Mouse (Mus musculus): ENCODE results near the gene D130043K22Rik. TPM values are rescaled to one million over a fixed set of nuclear protein-coding genes. Genes with fewer than 3 reads are reported as not detected.
A peak's percentile ranks its signal among the peaks of the same experiment; 100 is the strongest.

D130043K22Rik gene
- polyA plus RNA-seq, 1 experiment from 2014 or later = 0.58 TPM

DNA sequence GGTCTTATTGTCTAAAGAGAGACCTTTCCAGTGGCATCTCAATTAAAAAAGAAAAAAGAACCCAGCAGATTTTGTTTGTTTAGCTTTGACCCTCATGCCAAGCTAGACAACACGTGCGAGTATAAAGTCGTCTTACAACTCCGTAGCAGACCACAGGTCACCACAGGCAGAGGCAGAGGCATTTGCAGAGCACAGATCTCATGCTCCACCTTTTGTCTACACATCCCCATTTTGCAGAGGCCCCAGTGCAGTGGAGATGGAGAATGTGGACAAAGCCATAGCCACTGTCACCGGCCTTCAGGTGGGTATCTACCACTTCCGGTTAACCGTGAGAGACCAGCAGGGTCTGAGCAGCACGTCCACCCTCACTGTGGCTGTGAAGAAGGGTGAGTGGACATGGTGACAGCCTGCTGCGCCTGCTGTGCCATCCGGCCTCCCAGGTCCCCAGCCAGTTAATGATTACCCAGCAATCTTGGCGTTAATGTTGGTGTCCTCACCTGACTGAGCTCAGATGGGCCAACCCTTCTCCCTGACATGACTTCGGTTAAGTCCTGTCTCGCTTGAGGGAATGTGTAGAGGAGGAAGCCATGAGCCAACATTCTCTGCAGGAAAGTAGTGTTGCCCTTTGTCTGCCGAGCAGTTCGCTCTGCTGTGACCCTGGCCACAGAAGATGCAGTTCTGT, 34.6 kb downstream of the D130043K22Rik start:
- Histone ChIP-seq H3K4me2 (replicated peaks; ENCODE audit: low read depth) (no peak overlapping the region), H3K27me3 (ENCODE audit: control insufficient read depth, insufficient read depth, low read length) (no peaks in the 10 kb centered on the region), H3K4me3 (ENCODE audit: low read depth, low read length) (no peak overlapping the region), H3K36me3 (ENCODE audit: control insufficient read depth, insufficient read depth, low read length) (no peaks in the 10 kb centered on the region), H3K27ac (replicated peaks) (no peak overlapping the region), H3K4me1 (replicated peaks; ENCODE audit: control insufficient read depth, insufficient read depth) (no peaks in the 10 kb centered on the region), H3K9me3 (ENCODE audit: control insufficient read depth, low read length) (no peaks in the 10 kb centered on the region), H3K9ac (ENCODE audit: low read length) (no peak overlapping the region)
- no peak for TF ChIP-seq EP300 (optimal IDR thresholded peaks at IDR 0.05)
- no peak for TF ChIP-seq CTCF (IDR thresholded peaks at IDR 0.05; ENCODE audit: low read depth)
- DNase-seq (ENCODE audit: low spot score) = peak; percentile 45
- peak; percentile 63 for ATAC-seq (ENCODE audit: low FRiP score, low TSS enrichment)
- 70% methylated on average over 15 of the region's 15 CpGs for WGBS

DNA sequence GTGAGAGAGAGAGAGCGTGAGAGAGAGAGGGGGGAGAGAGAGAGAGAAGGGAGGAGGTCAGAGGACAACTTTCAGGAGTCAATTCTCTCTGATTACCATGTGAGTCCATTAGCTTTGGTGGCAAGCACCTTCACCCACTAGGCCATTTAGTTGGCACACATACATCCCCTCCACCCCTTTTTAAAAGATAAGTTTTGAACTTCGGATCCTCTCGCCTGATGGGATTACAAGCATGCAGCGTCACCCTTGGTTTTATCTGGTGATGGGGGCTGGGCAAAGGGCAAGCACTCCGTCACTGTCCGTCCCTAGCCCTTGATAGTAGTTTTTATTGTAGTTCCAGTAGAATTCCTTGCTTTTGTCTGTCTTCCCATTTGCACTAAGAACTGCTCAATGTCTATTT, 35.3 kb downstream of the D130043K22Rik start:
- TF ChIP-seq EP300 (optimal IDR thresholded peaks at IDR 0.05) (no peak), CTCF (IDR thresholded peaks at IDR 0.05; ENCODE audit: low read depth) (no peak)
- Histone ChIP-seq H3K36me3 (ENCODE audit: control insufficient read depth, insufficient read depth, low read length) (no peaks in the 10 kb centered on the region), H3K4me2 (replicated peaks; ENCODE audit: low read depth) (no peak overlapping the region), H3K9me3 (ENCODE audit: control insufficient read depth, low read length) (no peaks in the 10 kb centered on the region), H3K27ac (replicated peaks) (no peak overlapping the region), H3K4me3 (ENCODE audit: low read depth, low read length) (no peak overlapping the region), H3K4me1 (replicated peaks; ENCODE audit: control insufficient read depth, insufficient read depth) (no peaks in the 10 kb centered on the region), H3K9ac (ENCODE audit: low read length) (no peak overlapping the region), H3K27me3 (ENCODE audit: control insufficient read depth, insufficient read depth, low read length) (no peaks in the 10 kb centered on the region)
- ATAC-seq (ENCODE audit: low FRiP score, low TSS enrichment) = no peak
- WGBS = 73% methylated on average over 6 of the region's 6 CpGs
- no peak for DNase-seq (ENCODE audit: low spot score)

DNA sequence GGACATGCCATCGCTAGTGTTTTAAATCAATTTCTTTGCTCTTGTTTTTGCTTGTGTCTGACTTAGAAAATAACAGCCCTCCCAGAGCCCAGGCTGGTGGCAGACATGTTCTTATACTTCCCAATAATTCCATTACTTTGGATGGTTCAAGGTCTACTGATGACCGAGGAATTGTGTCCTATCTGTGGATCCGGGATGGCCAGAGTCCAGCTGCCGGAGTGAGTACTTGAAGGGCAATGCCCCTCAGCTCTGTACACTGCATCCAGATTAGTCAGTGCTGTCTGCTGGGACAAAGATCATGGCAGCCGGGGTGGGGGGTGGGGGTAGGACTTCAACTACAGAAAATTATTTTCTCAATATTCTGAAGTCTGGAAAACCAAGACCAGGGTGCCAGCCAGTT, 35.8 kb downstream of the D130043K22Rik start:
- WGBS = 89% methylated on average over 5 of the region's 5 CpGs
- DNase-seq (ENCODE audit: low spot score) = no peak
- no peaks in the 10 kb centered on the region for H3K27me3 ChIP-seq (ENCODE audit: control insufficient read depth, insufficient read depth, low read length)
- no peak overlapping the region for H3K4me3 ChIP-seq (ENCODE audit: low read depth, low read length)
- H3K4me2 ChIP-seq (replicated peaks; ENCODE audit: low read depth) = no peak overlapping the region
- ATAC-seq (ENCODE audit: low FRiP score, low TSS enrichment) = no peak
- no peaks in the 10 kb centered on the region for H3K36me3 ChIP-seq (ENCODE audit: control insufficient read depth, insufficient read depth, low read length)
- no peak overlapping the region for H3K27ac ChIP-seq (replicated peaks)
- TF ChIP-seq EP300 (optimal IDR thresholded peaks at IDR 0.05) = no peak
- TF ChIP-seq CTCF (IDR thresholded peaks at IDR 0.05; ENCODE audit: low read depth) = no peak
- H3K9me3 ChIP-seq (ENCODE audit: control insufficient read depth, low read length) = no peaks in the 10 kb centered on the region
- H3K4me1 ChIP-seq (replicated peaks; ENCODE audit: control insufficient read depth, insufficient read depth) = no peaks in the 10 kb centered on the region
- no peak overlapping the region for H3K9ac ChIP-seq (ENCODE audit: low read length)

DNA sequence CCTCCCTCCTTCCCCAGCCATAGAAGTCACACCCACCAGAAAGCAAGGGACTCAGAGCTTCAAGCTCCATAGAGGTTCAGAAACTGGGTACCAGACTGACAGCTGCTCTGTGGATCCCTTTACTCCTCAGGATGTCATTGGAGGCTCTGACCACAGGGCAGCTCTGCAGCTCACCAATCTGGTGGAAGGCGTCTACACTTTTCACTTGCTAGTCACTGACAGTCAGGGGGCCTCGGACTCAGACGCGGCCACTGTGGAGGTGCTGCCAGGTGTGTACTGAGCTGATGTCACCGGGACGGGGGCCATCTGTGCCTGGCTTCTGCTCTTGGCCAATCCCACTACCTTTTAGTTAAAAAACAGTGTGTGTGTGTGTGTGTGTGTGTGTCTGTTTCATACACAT, 37.5 kb downstream of the D130043K22Rik start:
- no peak overlapping the region for H3K4me3 ChIP-seq (ENCODE audit: low read depth, low read length)
- no peaks in the 10 kb centered on the region for H3K4me1 ChIP-seq (replicated peaks; ENCODE audit: control insufficient read depth, insufficient read depth)
- H3K9ac ChIP-seq (ENCODE audit: low read length) = no peak overlapping the region
- TF ChIP-seq CTCF (IDR thresholded peaks at IDR 0.05; ENCODE audit: low read depth) (no peak), EP300 (optimal IDR thresholded peaks at IDR 0.05) (no peak)
- no peaks in the 10 kb centered on the region for H3K36me3 ChIP-seq (ENCODE audit: control insufficient read depth, insufficient read depth, low read length)
- DNase-seq (ENCODE audit: low spot score) = no peak
- ATAC-seq (ENCODE audit: low FRiP score, low TSS enrichment) = no peak
- no peaks in the 10 kb centered on the region for H3K27me3 ChIP-seq (ENCODE audit: control insufficient read depth, insufficient read depth, low read length)
- H3K9me3 ChIP-seq (ENCODE audit: control insufficient read depth, low read length) = no peaks in the 10 kb centered on the region
- H3K27ac ChIP-seq (replicated peaks) = no peak overlapping the region
- WGBS = 91% methylated on average over 6 of the region's 6 CpGs
- no peak overlapping the region for H3K4me2 ChIP-seq (replicated peaks; ENCODE audit: low read depth)

DNA sequence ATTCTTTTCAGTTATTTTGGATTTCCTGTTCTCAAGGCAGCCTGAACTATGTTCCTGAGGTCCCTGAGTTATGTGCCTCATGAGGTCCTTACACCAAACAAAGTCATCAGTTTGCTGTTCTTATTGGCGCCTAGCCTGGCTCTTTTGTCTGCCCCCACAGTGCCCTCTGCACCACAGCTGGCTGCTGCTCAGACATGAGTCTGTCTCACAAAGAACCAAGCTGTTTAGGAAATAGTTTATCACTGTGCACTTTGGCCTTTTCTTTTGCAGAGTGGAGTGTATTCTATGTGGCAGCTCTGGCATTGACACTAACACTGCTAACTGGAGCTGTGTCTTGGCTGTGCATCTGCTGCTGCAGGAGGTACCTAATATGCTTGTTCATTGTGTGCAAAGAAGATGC, 44.6 kb downstream of the D130043K22Rik start:
- WGBS = 19% methylated on average over 1 of the region's 1 CpGs
- H3K27ac ChIP-seq (replicated peaks) = no peak overlapping the region
- no peak for TF ChIP-seq CTCF (IDR thresholded peaks at IDR 0.05; ENCODE audit: low read depth)
- no peak overlapping the region for H3K4me2 ChIP-seq (replicated peaks; ENCODE audit: low read depth)
- no peaks in the 10 kb centered on the region for H3K36me3 ChIP-seq (ENCODE audit: control insufficient read depth, insufficient read depth, low read length)
- H3K4me3 ChIP-seq (ENCODE audit: low read depth, low read length) = no peak overlapping the region
- H3K27me3 ChIP-seq (ENCODE audit: control insufficient read depth, insufficient read depth, low read length) = no peaks in the 10 kb centered on the region
- DNase-seq (ENCODE audit: low spot score) = no peak
- no peak for ATAC-seq (ENCODE audit: low FRiP score, low TSS enrichment)
- no peaks in the 10 kb centered on the region for H3K9me3 ChIP-seq (ENCODE audit: control insufficient read depth, low read length)
- no peak overlapping the region for H3K9ac ChIP-seq (ENCODE audit: low read length)
- H3K4me1 ChIP-seq (replicated peaks; ENCODE audit: control insufficient read depth, insufficient read depth) = no peaks in the 10 kb centered on the region

DNA sequence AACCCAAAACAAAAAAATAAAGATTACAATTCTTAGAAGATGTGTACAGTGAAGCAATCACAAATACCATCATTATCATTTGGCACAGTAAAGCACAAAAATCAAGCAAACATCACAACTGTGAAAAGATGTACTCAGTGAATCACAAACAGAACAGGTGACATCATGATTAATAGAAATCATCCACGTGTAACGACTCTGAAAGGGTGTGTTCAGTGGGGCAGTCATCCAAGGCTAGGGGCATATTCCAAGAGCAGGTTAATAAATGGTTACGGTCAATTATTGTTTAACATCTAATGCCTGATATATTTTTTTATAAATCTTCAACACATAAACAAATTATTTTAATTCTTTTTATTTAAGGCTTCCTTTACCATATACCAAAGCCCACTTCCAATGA, 47.6 kb downstream of the D130043K22Rik start:
- Histone ChIP-seq H3K27me3 (ENCODE audit: control insufficient read depth, insufficient read depth, low read length) (no peaks in the 10 kb centered on the region), H3K4me3 (ENCODE audit: low read depth, low read length) (no peak overlapping the region), H3K4me2 (replicated peaks; ENCODE audit: low read depth) (no peak overlapping the region), H3K36me3 (ENCODE audit: control insufficient read depth, insufficient read depth, low read length) (no peaks in the 10 kb centered on the region), H3K9ac (ENCODE audit: low read length) (no peak overlapping the region), H3K4me1 (replicated peaks; ENCODE audit: control insufficient read depth, insufficient read depth) (no peaks in the 10 kb centered on the region), H3K9me3 (ENCODE audit: control insufficient read depth, low read length) (no peaks in the 10 kb centered on the region), H3K27ac (replicated peaks) (no peak overlapping the region)
- no peak for DNase-seq (ENCODE audit: low spot score)
- no peak for TF ChIP-seq CTCF (IDR thresholded peaks at IDR 0.05; ENCODE audit: low read depth)
- no peak for TF ChIP-seq EP300 (optimal IDR thresholded peaks at IDR 0.05)
- no peak for ATAC-seq (ENCODE audit: low FRiP score, low TSS enrichment)
- WGBS = 64% methylated on average over 3 of the region's 3 CpGs

All from stomach, postnatal 0 days (tissue).